In genomic region chr3:52007602-52008252, GRCm38 (mm10) we compare ENCODE assay signal across 8 mouse cellular contexts.
DNase-seq lines count a peak whose midpoint lies in the region; ATAC-seq and TF ChIP-seq lines count a peak whose summit lies in the region.

No protein-coding gene starts in this region.

- no peak for TF ChIP-seq POLR2A in bone marrow, adult 2 months (IDR thresholded peaks at IDR 0.05; ENCODE audit: borderline replicate concordance, control insufficient read depth, low read depth, low read length)
- 0 out of 2 replicates have a peak, but pooled peaks have one; percentile 3 for TF ChIP-seq POLR2A in embryonic fibroblast, embryonic 13.5 days (IDR thresholded peaks at IDR 0.05; ENCODE audit: low read depth, low read length)
- TF ChIP-seq POLR2A in lung, adult 2 months (IDR thresholded peaks at IDR 0.05; ENCODE audit: borderline replicate concordance, extremely low read depth, low read depth, low read length) = no peak
- 0 out of 2 replicates have a peak, but pooled peaks have one; percentile 33 for TF ChIP-seq POLR2A in olfactory bulb, adult 2 months (IDR thresholded peaks at IDR 0.05; ENCODE audit: insufficient read depth, low read depth, low read length)

- ATAC-seq in CD4-positive, CD25-positive, alpha-beta regulatory T cell, adult 4 months = peak; percentile 97

- intact Hi-C loops in heart, postnatal 36 days (cut with DNase I) = loop anchor here (5.0 kb wide), 1 partner anchor 305 kb away; no protein-coding TSS in a partner anchor

- no peak overlapping the region for H3K27ac ChIP-seq in bone marrow, adult 2 months (ENCODE audit: control insufficient read depth, insufficient read depth, low read depth, low read length, poor library complexity)
- no peak overlapping the region for H3K27ac ChIP-seq in embryonic fibroblast, embryonic 13.5 days (ENCODE audit: insufficient read depth, low read length)
- peak overlapping the region; percentile 96 for H3K27ac ChIP-seq in layer of hippocampus, adult 2 months
- peak overlapping the region; percentile 99 for H3K27ac ChIP-seq in olfactory bulb, adult 2 months (ENCODE audit: insufficient read depth, low read depth, low read length)

- H3K4me3 ChIP-seq in bone marrow, adult 2 months (replicated peaks; ENCODE audit: control insufficient read depth, low read depth, low read length) = peak overlapping the region; percentile 43
- H3K4me3 ChIP-seq in embryonic fibroblast, embryonic 13.5 days (ENCODE audit: insufficient read depth, low read length) = peak overlapping the region; percentile 35
- H3K4me3 ChIP-seq in layer of hippocampus, adult 2 months = peak overlapping the region; percentile 59
- H3K4me3 ChIP-seq in lung, adult 2 months (replicated peaks; ENCODE audit: extremely low read depth, low read depth, low read length) = peak overlapping the region; percentile 57
- H3K4me3 ChIP-seq in olfactory bulb, adult 2 months (ENCODE audit: insufficient read depth, low read depth, low read length) = peak overlapping the region; percentile 50

- H3K4me1 ChIP-seq in bone marrow, adult 2 months (ENCODE audit: control insufficient read depth, insufficient read depth, low read length) = peaks cover 1% of the 10 kb centered on the region
- no peaks in the 10 kb centered on the region for H3K4me1 ChIP-seq in embryonic fibroblast, embryonic 13.5 days (ENCODE audit: control insufficient read depth, insufficient read depth, low read length)
- H3K4me1 ChIP-seq in lung, adult 2 months (ENCODE audit: control insufficient read depth, insufficient read depth, low read length) = peaks cover 2% of the 10 kb centered on the region; the same call in 1 of the 2 replicates
- H3K4me1 ChIP-seq in olfactory bulb, adult 2 months (ENCODE audit: control insufficient read depth, insufficient read depth, low read length) = peaks cover 27% of the 10 kb centered on the region

- DNase-seq in heart, postnatal 36 days = peak; percentile 25 to 39
- peak; percentile 83 for DNase-seq in layer of hippocampus, adult 2 months (ENCODE audit: low spot score in 2 of 2)
- peak; percentile 30 for DNase-seq in lung, adult 2 months
- DNase-seq in thymus, postnatal 10 days (ENCODE audit: low spot score in 2 of 2) = peak; percentile 81 to 84

- 3% methylated on average over 21 of the region's 21 CpGs for WGBS in bone marrow, adult 2 months
- WGBS in lung, adult 2 months = 2% methylated on average over 21 of the region's 21 CpGs
- under 1% methylated on average over 20 of the region's 21 CpGs for WGBS in olfactory bulb, adult 2 months

- no peak for TF ChIP-seq CTCF in bone marrow, adult 2 months (IDR thresholded peaks at IDR 0.05; ENCODE audit: control insufficient read depth, insufficient read depth, low read length)
- TF ChIP-seq CTCF in embryonic fibroblast, embryonic 13.5 days (IDR thresholded peaks at IDR 0.05; ENCODE audit: borderline replicate concordance, insufficient read depth, low read length) = peak; percentile 37; the same call in 1 of the 2 replicates
- TF ChIP-seq CTCF in layer of hippocampus, adult 2 months (conservative IDR thresholded peaks at IDR 0.05) = peak; percentile 34
- no peak for TF ChIP-seq CTCF in lung, adult 2 months (IDR thresholded peaks at IDR 0.05; ENCODE audit: insufficient read depth, low read length)
- peak; percentile 7; the same call in 1 of the 2 replicates for TF ChIP-seq CTCF in olfactory bulb, adult 2 months (IDR thresholded peaks at IDR 0.05; ENCODE audit: insufficient read depth, low read depth, low read length)

Comparison
In these comparisons a context has a peak if more than half of its experiments do, and no peak if none do; other contexts are left out.
1. H3K27ac ChIP-seq: peak in layer of hippocampus, adult 2 months (single experiment) and olfactory bulb, adult 2 months (single experiment); none in bone marrow, adult 2 months (single experiment) and embryonic fibroblast, embryonic 13.5 days (single experiment).
2. CTCF ChIP-seq: peak in embryonic fibroblast, embryonic 13.5 days (single experiment), layer of hippocampus, adult 2 months (single experiment) and olfactory bulb, adult 2 months (single experiment); none in bone marrow, adult 2 months (single experiment) and lung, adult 2 months (single experiment).
3. POLR2A ChIP-seq: peak in embryonic fibroblast, embryonic 13.5 days (single experiment) and olfactory bulb, adult 2 months (single experiment); none in bone marrow, adult 2 months (single experiment) and lung, adult 2 months (single experiment).
4. DNase-seq: peak in every context shown above with its lines; median percentile 83 in layer of hippocampus, adult 2 months; 82 in thymus, postnatal 10 days; 32 in heart, postnatal 36 days; 30 in lung, adult 2 months.
5. Peak in every context shown above with its lines, with median percentiles within 50 percentile points of each other: H3K4me3 ChIP-seq.